Mouse (Mus musculus): ENCODE results near the gene Lrrc8d. TPM values are rescaled to one million over a fixed set of nuclear protein-coding genes. Genes with fewer than 3 reads are reported as not detected.
"Not testable (repeated sequence)": the region's sequence is repeated elsewhere in the genome, so short reads cannot be mapped to it uniquely, and the experiment has no call there.

The Lrrc8d gene
- polyA plus RNA-seq, 1 experiment from 2014 or later, result 42.1 TPM

DNA sequence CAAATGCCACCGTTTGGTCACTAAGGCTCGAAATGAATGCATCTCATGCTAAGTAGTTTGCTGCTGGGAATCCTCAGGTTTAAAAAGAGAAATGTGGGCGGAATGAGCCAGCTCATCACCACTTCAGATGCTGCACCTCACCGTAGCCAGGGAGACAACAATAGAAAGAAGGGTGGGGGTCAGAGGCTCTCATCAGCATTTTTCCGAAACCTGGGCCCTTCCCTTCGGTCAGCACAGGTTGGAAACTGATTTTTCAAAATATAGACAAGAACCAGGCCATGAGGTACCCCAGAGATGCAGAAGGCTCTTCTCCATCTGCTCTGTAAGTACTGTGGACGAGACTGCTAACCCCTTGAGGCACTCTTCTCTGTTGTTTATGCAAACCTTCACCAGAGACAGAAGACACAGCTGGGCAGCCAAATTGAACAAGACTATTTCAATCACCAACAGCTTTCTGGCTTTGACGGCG is 17.6 kb upstream of the Lrrc8d start:
- H3K9me3 ChIP-seq (ENCODE audit: control insufficient read depth, low read length), result no peaks in the 10 kb centered on the region
- H3K4me1 ChIP-seq (ENCODE audit: control insufficient read depth, insufficient read depth, low read length), result peaks cover 7% of the 10 kb centered on the region; the same call in 1 of the 2 replicates
- 83% methylated on average over 9 of the region's 9 CpGs for WGBS
- no peak overlapping the region for H3K4me2 ChIP-seq (replicated peaks; ENCODE audit: low read depth, low read length)
- no peaks in the 10 kb centered on the region for H3K36me3 ChIP-seq (ENCODE audit: control insufficient read depth, insufficient read depth, low read length)
- H3K27me3 ChIP-seq (ENCODE audit: control insufficient read depth, insufficient read depth, low read length), result no peaks in the 10 kb centered on the region
- no peak for ATAC-seq (ENCODE audit: low FRiP score, low TSS enrichment)
- H3K9ac ChIP-seq (ENCODE audit: low read depth, low read length), result no peak overlapping the region
- H3K4me3 ChIP-seq (ENCODE audit: low read length), result no peak overlapping the region
- H3K27ac ChIP-seq (ENCODE audit: low read depth, low read length), result no peak overlapping the region

DNA sequence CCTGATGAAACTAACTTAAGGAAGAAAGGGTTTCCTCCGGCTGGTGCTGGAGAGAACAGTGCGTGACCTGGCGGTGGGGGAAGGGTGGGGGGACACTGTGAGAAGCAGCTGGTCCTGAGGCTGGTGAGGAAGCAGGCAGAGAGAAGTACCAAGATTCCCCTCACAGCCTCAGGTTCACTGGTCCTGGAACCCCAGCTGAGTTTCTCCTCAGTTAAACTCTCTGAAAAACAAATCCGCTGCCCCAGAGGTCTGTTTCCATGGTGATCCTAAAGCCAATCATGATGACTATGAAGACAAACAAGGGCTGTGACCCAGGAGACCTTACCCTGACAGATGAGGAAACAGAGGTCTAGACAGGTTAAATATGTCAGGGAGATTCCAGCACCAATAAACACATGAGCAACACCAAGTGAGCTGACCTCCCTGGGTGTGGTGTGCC is 15.8 kb upstream of the Lrrc8d start:
- no peak for ATAC-seq (ENCODE audit: low FRiP score, low TSS enrichment)
- H3K9me3 ChIP-seq (ENCODE audit: control insufficient read depth, low read length), result no peaks in the 10 kb centered on the region
- no peak overlapping the region for H3K4me2 ChIP-seq (replicated peaks; ENCODE audit: low read depth, low read length)
- no peak overlapping the region for H3K4me3 ChIP-seq (ENCODE audit: low read length)
- WGBS, result 25% methylated on average over 4 of the region's 4 CpGs
- no peaks in the 10 kb centered on the region for H3K27me3 ChIP-seq (ENCODE audit: control insufficient read depth, insufficient read depth, low read length)
- H3K9ac ChIP-seq (ENCODE audit: low read depth, low read length), result no peak overlapping the region
- H3K27ac ChIP-seq (ENCODE audit: low read depth, low read length), result no peak overlapping the region
- H3K36me3 ChIP-seq (ENCODE audit: control insufficient read depth, insufficient read depth, low read length), result no peaks in the 10 kb centered on the region
- H3K4me1 ChIP-seq (ENCODE audit: control insufficient read depth, insufficient read depth, low read length), result peaks cover 7% of the 10 kb centered on the region; the same call in 1 of the 2 replicates

- H3K4me2 ChIP-seq (replicated peaks; ENCODE audit: low read depth, low read length), result no peak overlapping the region
- H3K27me3 ChIP-seq (ENCODE audit: control insufficient read depth, insufficient read depth, low read length), result no peaks in the 10 kb centered on the region
- peaks cover 4% of the 10 kb centered on the region; the same call in 1 of the 2 replicates for H3K4me1 ChIP-seq (ENCODE audit: control insufficient read depth, insufficient read depth, low read length)
- WGBS, result 21% methylated on average over 14 of the region's 14 CpGs
- no peak overlapping the region for H3K4me3 ChIP-seq (ENCODE audit: low read length)
- no peak overlapping the region for H3K9ac ChIP-seq (ENCODE audit: low read depth, low read length)
- H3K9me3 ChIP-seq (ENCODE audit: control insufficient read depth, low read length), result no peaks in the 10 kb centered on the region
- no peaks in the 10 kb centered on the region for H3K36me3 ChIP-seq (ENCODE audit: control insufficient read depth, insufficient read depth, low read length)
- ATAC-seq (ENCODE audit: low FRiP score, low TSS enrichment), result peak; percentile 74
- no peak overlapping the region for H3K27ac ChIP-seq (ENCODE audit: low read depth, low read length)
These were observed 14.7 kb upstream of the Lrrc8d start for GRCm38 (mm10) chr5:105684861-105685600.

GRCm38 (mm10) chr5:105685780-105686305 is 13.9 kb upstream of the Lrrc8d start:
- H3K9me3 ChIP-seq (ENCODE audit: control insufficient read depth, low read length); H3K4me3 ChIP-seq (ENCODE audit: low read length); H3K9ac ChIP-seq (ENCODE audit: low read depth, low read length); ATAC-seq (ENCODE audit: low FRiP score, low TSS enrichment); H3K4me2 ChIP-seq (replicated peaks; ENCODE audit: low read depth, low read length); H3K27me3 ChIP-seq (ENCODE audit: control insufficient read depth, insufficient read depth, low read length); H3K36me3 ChIP-seq (ENCODE audit: control insufficient read depth, insufficient read depth, low read length); H3K4me1 ChIP-seq (ENCODE audit: control insufficient read depth, insufficient read depth, low read length); H3K27ac ChIP-seq (ENCODE audit: low read depth, low read length): not testable (repeated sequence)
- WGBS, result 36% methylated on average over 4 of the region's 7 CpGs

DNA sequence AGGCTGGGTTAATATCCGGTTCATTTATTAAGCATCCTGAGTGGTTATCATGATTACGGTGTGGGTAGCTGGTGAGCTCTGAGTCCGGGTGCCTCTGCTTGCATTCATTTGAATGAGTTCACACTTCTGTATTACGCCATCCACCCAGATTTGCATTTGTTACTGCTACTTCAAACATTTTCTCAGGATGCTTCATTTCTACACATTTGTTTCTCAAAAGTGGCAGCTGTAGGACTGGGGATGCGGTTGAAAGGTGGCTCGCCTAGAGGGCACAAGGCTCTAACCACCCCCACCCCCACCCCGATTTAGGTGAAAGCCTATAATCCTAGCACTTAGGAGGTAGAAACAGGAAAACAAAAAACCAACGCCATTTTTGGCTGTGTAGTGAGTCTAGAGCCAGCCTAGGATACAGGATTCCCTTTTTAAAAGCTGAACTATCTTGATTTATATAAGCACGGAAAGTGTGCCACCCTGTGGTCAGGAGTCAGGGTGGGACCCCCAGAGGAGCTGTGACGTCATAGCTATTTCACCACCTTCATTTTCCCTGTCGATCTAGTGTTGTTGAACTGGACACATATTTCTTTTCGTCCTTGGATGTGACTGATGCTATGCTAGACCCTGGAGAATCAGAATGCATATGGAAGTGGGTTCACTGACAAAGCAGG is 13.3 kb upstream of the Lrrc8d start:
- Histone ChIP-seq H3K4me2 (replicated peaks; ENCODE audit: low read depth, low read length) (no peak overlapping the region), H3K4me1 (ENCODE audit: control insufficient read depth, insufficient read depth, low read length) (peaks cover 4% of the 10 kb centered on the region; the same call in 1 of the 2 replicates), H3K9ac (ENCODE audit: low read depth, low read length) (no peak overlapping the region), H3K4me3 (ENCODE audit: low read length) (no peak overlapping the region), H3K9me3 (ENCODE audit: control insufficient read depth, low read length) (no peaks in the 10 kb centered on the region), H3K36me3 (ENCODE audit: control insufficient read depth, insufficient read depth, low read length) (no peaks in the 10 kb centered on the region), H3K27ac (ENCODE audit: low read depth, low read length) (no peak overlapping the region), H3K27me3 (ENCODE audit: control insufficient read depth, insufficient read depth, low read length) (no peaks in the 10 kb centered on the region)
- no peak for ATAC-seq (ENCODE audit: low FRiP score, low TSS enrichment)
- 54% methylated on average over 12 of the region's 12 CpGs for WGBS

- Histone ChIP-seq H3K4me1 (ENCODE audit: control insufficient read depth, insufficient read depth, low read length) (peaks cover 4% of the 10 kb centered on the region; the same call in 1 of the 2 replicates), H3K36me3 (ENCODE audit: control insufficient read depth, insufficient read depth, low read length) (no peaks in the 10 kb centered on the region), H3K27me3 (ENCODE audit: control insufficient read depth, insufficient read depth, low read length) (no peaks in the 10 kb centered on the region), H3K4me2 (replicated peaks; ENCODE audit: low read depth, low read length) (no peak overlapping the region), H3K4me3 (ENCODE audit: low read length) (no peak overlapping the region), H3K27ac (ENCODE audit: low read depth, low read length) (no peak overlapping the region), H3K9ac (ENCODE audit: low read depth, low read length) (no peak overlapping the region), H3K9me3 (ENCODE audit: control insufficient read depth, low read length) (no peaks in the 10 kb centered on the region)
- ATAC-seq (ENCODE audit: low FRiP score, low TSS enrichment), result no peak
- WGBS, result 76% methylated on average over 10 of the region's 10 CpGs
These were observed 9.0 kb upstream of the Lrrc8d start for GRCm38 (mm10) chr5:105690502-105691454.

DNA sequence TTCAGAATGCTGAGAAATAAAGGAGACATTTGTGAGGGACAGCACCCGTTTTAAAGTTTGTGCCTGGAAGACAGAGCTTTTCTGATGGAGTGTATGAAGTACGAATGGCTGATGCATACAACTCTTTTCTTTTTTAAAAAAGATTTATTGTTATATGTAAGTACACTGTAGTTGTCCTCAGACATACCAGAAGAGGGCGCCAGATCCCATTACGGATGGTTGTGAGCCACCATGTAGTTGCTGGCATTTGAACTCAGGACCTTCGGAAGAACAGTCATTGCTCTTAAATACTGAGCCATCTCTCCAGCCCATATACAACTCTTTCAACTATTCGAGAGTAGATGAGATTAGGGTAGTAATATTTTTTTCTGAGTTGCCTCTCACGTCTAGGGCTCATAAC is 8.1 kb upstream of the Lrrc8d start:
- Histone ChIP-seq H3K9me3 (ENCODE audit: control insufficient read depth, low read length) (no peaks in the 10 kb centered on the region), H3K27me3 (ENCODE audit: control insufficient read depth, insufficient read depth, low read length) (no peaks in the 10 kb centered on the region), H3K36me3 (ENCODE audit: control insufficient read depth, insufficient read depth, low read length) (no peaks in the 10 kb centered on the region), H3K4me1 (ENCODE audit: control insufficient read depth, insufficient read depth, low read length) (no peaks in the 10 kb centered on the region), H3K27ac (ENCODE audit: low read depth, low read length) (no peak overlapping the region), H3K4me3 (ENCODE audit: low read length) (no peak overlapping the region), H3K9ac (ENCODE audit: low read depth, low read length) (no peak overlapping the region), H3K4me2 (replicated peaks; ENCODE audit: low read depth, low read length) (no peak overlapping the region)
- 84% methylated on average over 7 of the region's 7 CpGs for WGBS
- no peak for ATAC-seq (ENCODE audit: low FRiP score, low TSS enrichment)

DNA sequence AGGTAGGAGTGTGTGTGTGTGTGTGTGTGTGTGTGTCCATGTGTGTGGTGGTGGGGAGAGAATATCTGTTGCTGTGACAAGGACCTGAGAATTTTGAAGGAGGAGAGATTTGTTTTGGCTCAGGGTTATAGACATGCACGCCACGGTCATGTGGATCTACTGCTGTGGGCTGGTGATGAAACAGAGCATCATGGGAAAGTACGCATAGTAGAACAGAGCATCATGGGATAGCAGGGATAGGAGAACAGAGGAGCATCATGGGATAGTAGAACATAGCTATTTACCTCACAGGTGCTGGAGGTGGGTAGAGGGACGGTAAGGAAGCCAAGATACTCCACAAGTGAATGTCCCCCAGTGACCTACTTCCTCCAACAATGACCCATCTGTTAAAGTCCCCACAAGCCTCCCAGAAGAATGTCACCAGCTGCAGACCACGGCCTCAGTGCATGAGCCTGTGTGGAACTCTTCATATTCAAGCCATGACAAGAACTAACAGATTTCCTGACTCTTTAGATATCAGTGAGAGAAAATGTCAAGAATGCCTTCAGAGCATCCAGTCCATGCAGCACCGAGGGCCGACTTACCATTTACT is 5.3 kb upstream of the Lrrc8d start:
- no peak overlapping the region for H3K4me3 ChIP-seq (ENCODE audit: low read length)
- H3K4me2 ChIP-seq (replicated peaks; ENCODE audit: low read depth, low read length), result no peak overlapping the region
- H3K36me3 ChIP-seq (ENCODE audit: control insufficient read depth, insufficient read depth, low read length), result no peaks in the 10 kb centered on the region
- H3K4me1 ChIP-seq (ENCODE audit: control insufficient read depth, insufficient read depth, low read length), result peaks cover 8% of the 10 kb centered on the region; the same call in 1 of the 2 replicates
- H3K27ac ChIP-seq (ENCODE audit: low read depth, low read length), result no peak overlapping the region
- no peaks in the 10 kb centered on the region for H3K27me3 ChIP-seq (ENCODE audit: control insufficient read depth, insufficient read depth, low read length)
- H3K9ac ChIP-seq (ENCODE audit: low read depth, low read length), result no peak overlapping the region
- H3K9me3 ChIP-seq (ENCODE audit: control insufficient read depth, low read length), result no peaks in the 10 kb centered on the region
- no peak for ATAC-seq (ENCODE audit: low FRiP score, low TSS enrichment)
- WGBS, result 84% methylated on average over 7 of the region's 7 CpGs

Measured in kidney, embryonic 14.5 days (tissue).